Mouse (Mus musculus): ENCODE measurements at regions not wholly inside any gene's neighbourhood (a gene's known extent, or its start where the extent isn't known, plus 50 kb on each side); places are given as distances from the start of the nearest gene placed in this dataset.

- no peak for TF ChIP-seq GATA4 (IDR thresholded peaks at IDR 0.05; ENCODE audit: insufficient replicate concordance, low read length)
Measured at GRCm38 (mm10) chr12:69471876-69472275, 99.6 kb upstream of the Gm9887 start.

GRCm38 (mm10) chr12:69469004-69469403 is 96.7 kb upstream of the Gm9887 start:
- no peak for TF ChIP-seq GATA4 (IDR thresholded peaks at IDR 0.05; ENCODE audit: insufficient replicate concordance, low read length)

- no peak for TF ChIP-seq GATA4 (IDR thresholded peaks at IDR 0.05; ENCODE audit: insufficient replicate concordance, low read length)
Measured at GRCm38 (mm10) chr12:69467363-69467762, 95.1 kb upstream of the Gm9887 start.

- no peak for TF ChIP-seq GATA4 (IDR thresholded peaks at IDR 0.05; ENCODE audit: insufficient replicate concordance, low read length)
Measured at GRCm38 (mm10) chr12:69464906-69465305, 92.6 kb upstream of the Gm9887 start.

GRCm38 (mm10) chr12:69461888-69462840 is 89.9 kb upstream of the Gm9887 start:
- no peak for TF ChIP-seq GATA4 (IDR thresholded peaks at IDR 0.05; ENCODE audit: insufficient replicate concordance, low read length)

GRCm38 (mm10) chr12:69460552-69461079 is 88.4 kb upstream of the Gm9887 start:
- TF ChIP-seq GATA4 (IDR thresholded peaks at IDR 0.05; ENCODE audit: insufficient replicate concordance, low read length), result no peak

GRCm38 (mm10) chr12:69458170-69458841 is 86.0 kb upstream of the Gm9887 start:
- no peak for TF ChIP-seq GATA4 (IDR thresholded peaks at IDR 0.05; ENCODE audit: insufficient replicate concordance, low read length)

GRCm38 (mm10) chr12:69456746-69457145 is 84.5 kb upstream of the Gm9887 start:
- no peak for TF ChIP-seq GATA4 (IDR thresholded peaks at IDR 0.05; ENCODE audit: insufficient replicate concordance, low read length)

- TF ChIP-seq GATA4 (IDR thresholded peaks at IDR 0.05; ENCODE audit: insufficient replicate concordance, low read length), result no peak
Measured at GRCm38 (mm10) chr12:69456116-69456515, 83.9 kb upstream of the Gm9887 start.

GRCm38 (mm10) chr12:69455566-69455965 is 83.3 kb upstream of the Gm9887 start:
- TF ChIP-seq GATA4 (IDR thresholded peaks at IDR 0.05; ENCODE audit: insufficient replicate concordance, low read length), result no peak

- no peak for TF ChIP-seq GATA4 (IDR thresholded peaks at IDR 0.05; ENCODE audit: insufficient replicate concordance, low read length)
Measured at GRCm38 (mm10) chr12:69453544-69453943, 81.3 kb upstream of the Gm9887 start.

GRCm38 (mm10) chr12:69452986-69453385 is 80.7 kb upstream of the Gm9887 start:
- TF ChIP-seq GATA4 (IDR thresholded peaks at IDR 0.05; ENCODE audit: insufficient replicate concordance, low read length), result no peak

GRCm38 (mm10) chr12:69451110-69451509 is 78.9 kb upstream of the Gm9887 start:
- no peak for TF ChIP-seq GATA4 (IDR thresholded peaks at IDR 0.05; ENCODE audit: insufficient replicate concordance, low read length)

- TF ChIP-seq GATA4 (IDR thresholded peaks at IDR 0.05; ENCODE audit: insufficient replicate concordance, low read length), result no peak
Measured at GRCm38 (mm10) chr12:69447962-69448767, 75.9 kb upstream of the Gm9887 start.

GRCm38 (mm10) chr12:69447322-69447827 is 75.1 kb upstream of the Gm9887 start:
- no peak for TF ChIP-seq GATA4 (IDR thresholded peaks at IDR 0.05; ENCODE audit: insufficient replicate concordance, low read length)
